Mouse (Mus musculus) colon, adult 2 months (tissue): Measurements from ENCODE around the gene Gins1. TPM values are rescaled to one million over a fixed set of nuclear protein-coding genes. Genes with fewer than 3 reads are reported as not detected.

Source experiments
- polyA plus RNA-seq: library from polyadenylated mRNA; depleted of rRNA; stranded (reverse); fragments of >200 nt; gene quantifications from 2 replicates; pipeline ENCODE4 v1.2.3, GENCODE M21; 2012; rRNA removed

Gene Gins1
- polyA plus RNA-seq = 1.0 and 1.5 TPM in 2 replicates

DNA sequence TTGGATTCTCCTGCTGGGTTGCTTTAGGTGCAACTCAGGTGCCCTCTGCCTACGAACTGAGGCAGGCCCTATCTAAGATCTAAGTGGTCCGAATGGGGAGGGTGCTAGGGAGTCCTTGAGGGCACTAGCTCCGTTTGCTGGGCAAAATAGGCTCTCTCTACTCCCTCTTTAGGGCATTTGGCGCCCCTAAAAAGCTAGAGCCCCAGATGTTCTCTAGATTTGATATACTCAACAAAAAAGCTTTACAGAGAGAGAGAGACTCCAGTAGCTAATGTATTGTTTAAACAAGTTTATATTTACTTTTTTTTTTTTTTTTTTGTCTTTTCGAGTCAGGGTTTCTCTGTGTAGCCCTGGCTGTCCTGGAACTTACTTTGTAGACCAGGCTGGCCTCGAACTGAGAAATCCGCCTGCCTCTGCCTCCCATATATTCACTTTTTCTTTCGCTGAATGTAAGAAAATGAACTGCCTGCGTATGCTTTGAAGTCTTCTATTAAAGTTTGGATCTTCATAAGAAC lies at the start of gene Gins1:
Gene Gins1, plus strand, starts transcription at position 465 of the 515 bp plus-strand sequence.

DNA sequence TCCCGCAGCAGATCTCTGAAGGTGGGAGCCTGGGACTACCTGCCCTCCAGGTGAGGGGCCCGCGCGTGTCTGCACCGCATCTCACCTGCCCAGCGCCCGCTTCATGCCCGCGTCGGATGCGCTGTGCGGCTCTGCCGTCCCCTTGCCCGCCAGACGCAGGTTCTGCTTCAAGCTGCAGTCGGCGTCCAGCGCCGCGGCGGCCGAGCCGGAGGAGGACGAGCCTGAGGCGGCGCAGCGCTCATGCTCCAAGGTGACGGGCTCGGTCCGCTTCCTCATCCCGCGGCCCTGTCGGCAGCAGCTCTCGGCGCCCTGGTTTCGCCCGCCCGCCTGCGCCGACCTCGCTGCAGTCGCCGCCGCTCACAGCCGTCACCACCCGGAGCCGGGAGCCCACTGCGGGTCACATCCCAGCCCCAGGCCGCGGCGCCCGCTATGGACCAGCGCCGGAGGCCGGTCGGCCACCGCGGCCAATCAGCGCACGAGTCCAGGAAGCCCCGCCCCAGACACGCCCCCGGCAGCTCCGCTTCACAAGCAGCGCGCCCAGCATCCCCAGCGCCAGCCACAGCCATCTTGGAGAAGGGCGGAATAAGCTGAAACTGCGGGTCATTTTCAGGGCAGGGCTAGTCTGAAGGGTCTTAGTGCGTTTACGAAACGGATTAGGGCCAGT lies 796 bp upstream of the Gins1 start, which contains the start of gene Abhd12:
Gene Abhd12, minus strand, starts transcription at position 470 of the 664 bp plus-strand sequence.

Other genes with a start within 250 kb of the Gins1 start
- gene Acss1, start 236.9 kb upstream of the Gins1 start, polyA plus RNA-seq = 164 and 200 TPM in 2 replicates
- gene Vsx1, start 216.0 kb upstream of the Gins1 start, polyA plus RNA-seq = not detected in 2 replicates
- 46.0 and 49.2 TPM in 2 replicates for gene Entpd6, start 156.4 kb upstream of the Gins1 start, polyA plus RNA-seq
- 109 and 115 TPM in 2 replicates for gene Pygb, start 118.7 kb upstream of the Gins1 start, polyA plus RNA-seq
- 31.7 and 34.3 TPM in 2 replicates for gene Abhd12, start 659 bp upstream of the Gins1 start, polyA plus RNA-seq
- 1.0 and 1.2 TPM in 2 replicates for gene Ninl, start 134.0 kb downstream of the Gins1 start, polyA plus RNA-seq
- gene Nanp, start 134.0 kb downstream of the Gins1 start, polyA plus RNA-seq = 2.8 and 2.9 TPM in 2 replicates
- gene Gm14151, start 186.9 kb downstream of the Gins1 start, polyA plus RNA-seq = not detected in 2 replicates
- not detected in 2 replicates for gene Gm14147, start 192.8 kb downstream of the Gins1 start, polyA plus RNA-seq